Mouse (Mus musculus): ENCODE measurements around the gene Ppp1r32. TPM values are rescaled to one million over a fixed set of nuclear protein-coding genes. Genes with fewer than 3 reads are reported as not detected.

Gene Ppp1r32
- total RNA-seq, 2 experiments from 2014 or later: 0.57 TPM; not detected in 1

GRCm38 (mm10) chr19:10427431-10427830 is 55.3 kb downstream of the Ppp1r32 start:
- no peak for ATAC-seq (replicated peaks; ENCODE audit: low FRiP score, low TSS enrichment, poor library complexity, severe bottlenecking)

GRCm38 (mm10) chr19:10426793-10427192 is 55.9 kb downstream of the Ppp1r32 start:
- no peak for ATAC-seq (replicated peaks; ENCODE audit: low FRiP score, low TSS enrichment, poor library complexity, severe bottlenecking)

- ATAC-seq (replicated peaks; ENCODE audit: low FRiP score, low TSS enrichment, poor library complexity, severe bottlenecking): no peak
Measured at GRCm38 (mm10) chr19:10426312-10426711, 56.4 kb downstream of the Ppp1r32 start.

GRCm38 (mm10) chr19:10425484-10426270 is 57.1 kb downstream of the Ppp1r32 start:
- ATAC-seq (replicated peaks; ENCODE audit: low FRiP score, low TSS enrichment, poor library complexity, severe bottlenecking): no peak

- ATAC-seq (replicated peaks; ENCODE audit: low FRiP score, low TSS enrichment, poor library complexity, severe bottlenecking): no peak
Measured at GRCm38 (mm10) chr19:10424751-10425150, 58.0 kb downstream of the Ppp1r32 start.

Other genes starting within 250 kb of the Ppp1r32 start
- gene Myrf, start 242.2 kb downstream of the Ppp1r32 start, total RNA-seq (2014; fragmentation: Nextera tagmentation): not detected in 2 replicates
- gene Myrf, start 242.2 kb downstream of the Ppp1r32 start, total RNA-seq (2017): not detected in 2 replicates
- gene Dagla, start 178.1 kb downstream of the Ppp1r32 start, total RNA-seq (2014; fragmentation: Nextera tagmentation): not detected in 2 replicates
- not detected in 2 replicates for gene Dagla, start 178.1 kb downstream of the Ppp1r32 start, total RNA-seq (2017)
- gene Syt7, start 93.8 kb downstream of the Ppp1r32 start, total RNA-seq (2014; fragmentation: Nextera tagmentation): not detected in 2 replicates
- gene Syt7, start 93.8 kb downstream of the Ppp1r32 start, total RNA-seq (2017): not detected in 2 replicates
- not detected in 2 replicates for gene Lrrc10b, start 25.5 kb downstream of the Ppp1r32 start, total RNA-seq (2014; fragmentation: Nextera tagmentation)
- gene Lrrc10b, start 25.5 kb downstream of the Ppp1r32 start, total RNA-seq (2017): not detected in 2 replicates
- gene Cpsf7, start 42.3 kb upstream of the Ppp1r32 start, total RNA-seq (2014; fragmentation: Nextera tagmentation): 98.2 and 112 TPM in 2 replicates
- gene Cpsf7, start 42.3 kb upstream of the Ppp1r32 start, total RNA-seq (2017): 36.3 and 39.4 TPM in 2 replicates
- 71.9 and 73.0 TPM in 2 replicates for gene Sdhaf2, start 43.2 kb upstream of the Ppp1r32 start, total RNA-seq (2014; fragmentation: Nextera tagmentation)
- gene Sdhaf2, start 43.2 kb upstream of the Ppp1r32 start, total RNA-seq (2017): 61.3 and 105 TPM in 2 replicates
- 9.0 and 14.9 TPM in 2 replicates for gene Tmem216, start 73.3 kb upstream of the Ppp1r32 start, total RNA-seq (2014; fragmentation: Nextera tagmentation)
- gene Tmem216, start 73.3 kb upstream of the Ppp1r32 start, total RNA-seq (2017): 12.2 and 19.9 TPM in 2 replicates
- gene Cyb561a3, start 94.2 kb upstream of the Ppp1r32 start, total RNA-seq (2014; fragmentation: Nextera tagmentation): 17.7 and 27.3 TPM in 2 replicates
- 7.6 and 11.9 TPM in 2 replicates for gene Cyb561a3, start 94.2 kb upstream of the Ppp1r32 start, total RNA-seq (2017)
- gene Tmem138, start 94.4 kb upstream of the Ppp1r32 start, total RNA-seq (2014; fragmentation: Nextera tagmentation): 24.4 and 51.9 TPM in 2 replicates
- 7.2 and 8.8 TPM in 2 replicates for gene Tmem138, start 94.4 kb upstream of the Ppp1r32 start, total RNA-seq (2017)
- gene Ddb1, start 122.4 kb upstream of the Ppp1r32 start, total RNA-seq (2014; fragmentation: Nextera tagmentation): 229 and 288 TPM in 2 replicates
- 535 and 656 TPM in 2 replicates for gene Ddb1, start 122.4 kb upstream of the Ppp1r32 start, total RNA-seq (2017)
- gene Tkfc, start 122.7 kb upstream of the Ppp1r32 start, total RNA-seq (2014; fragmentation: Nextera tagmentation): 9.0 and 9.6 TPM in 2 replicates
- 1.9 and 4.2 TPM in 2 replicates for gene Tkfc, start 122.7 kb upstream of the Ppp1r32 start, total RNA-seq (2017)
- gene Vwce, start 151.3 kb upstream of the Ppp1r32 start, total RNA-seq (2014; fragmentation: Nextera tagmentation): 0.90 and 0.99 TPM in 2 replicates
- not detected in 2 replicates for gene Vwce, start 151.3 kb upstream of the Ppp1r32 start, total RNA-seq (2017)
- gene Pga5, start 195.1 kb upstream of the Ppp1r32 start, total RNA-seq (2014; fragmentation: Nextera tagmentation): not detected in 2 replicates
- not detected in 2 replicates for gene Pga5, start 195.1 kb upstream of the Ppp1r32 start, total RNA-seq (2017)
- gene Vps37c, start 205.8 kb upstream of the Ppp1r32 start, total RNA-seq (2014; fragmentation: Nextera tagmentation): 18.3 and 20.2 TPM in 2 replicates
- gene Vps37c, start 205.8 kb upstream of the Ppp1r32 start, total RNA-seq (2017): 6.9 and 7.8 TPM in 2 replicates